Mouse (Mus musculus) gastrocnemius, adult 2 months (tissue): ENCODE results near the gene Fitm1. TPM values are rescaled to one million over a fixed set of nuclear protein-coding genes. Genes with fewer than 3 reads are reported as not detected.

Experiments used
- DNase-seq: peaks from one replicate; pipeline ENCODE4 v3.0.0; 2022
- H3K27ac ChIP-seq: fragments of 200-600 bp; 2 replicates; pipeline ENCODE4 v1.8.1; 2022; ENCODE audit warnings: mild to moderate bottlenecking
- H3K4me3 ChIP-seq: fragments of 200-600 bp; 2 replicates; pipeline ENCODE4 v1.8.1; 2022; ENCODE audit warnings: mild to moderate bottlenecking, moderate library complexity
- CTCF ChIP-seq: fragments of 200-600 bp; IDR thresholded peaks from 2 replicates; pipeline ENCODE4 v1.8.1; 2022; ENCODE audit warnings: antibody characterized with exemption, mild to moderate bottlenecking, moderate library complexity
- intact Hi-C: fragments of 180-260 bp; cut with DNase I; formaldehyde crosslinking; loops from one replicate; pipeline ENCODE4 v1.15.1; 2025
- total RNA-seq, 2 experiments: library from RNA; stranded (reverse); gene quantifications; 2 replicates each; pipeline ENCODE4 v1.2.3; 2021

Gene Fitm1
- total RNA-seq, 2 experiments from 2014 or later: 282 to 334 TPM

DNA sequence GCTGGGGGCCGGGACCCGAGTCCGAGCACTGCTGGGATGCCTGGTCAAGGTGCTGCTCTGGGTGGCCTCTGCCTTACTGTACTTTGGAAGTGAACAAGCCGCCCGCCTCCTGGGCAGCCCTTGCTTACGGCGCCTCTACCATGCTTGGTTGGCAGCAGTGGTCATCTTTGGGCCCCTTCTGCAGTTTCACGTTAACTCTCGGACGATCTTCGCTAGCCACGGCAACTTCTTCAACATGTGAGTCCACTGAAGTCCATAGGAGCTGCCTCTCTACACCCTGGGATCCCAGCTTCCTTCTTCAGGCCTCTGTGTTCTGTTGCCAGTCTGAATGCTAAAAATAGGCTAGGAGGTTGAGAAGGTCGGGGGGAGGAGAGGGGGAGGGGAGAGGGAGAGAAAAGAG is 294 bp downstream of the Fitm1 start:
- H3K27ac ChIP-seq: peak overlapping the region; percentile 99
- H3K4me3 ChIP-seq: peak overlapping the region; percentile 78
- peak; percentile 61 for DNase-seq
- TF ChIP-seq CTCF: no peak
- intact Hi-C loops: loop anchor here (1.0 to 2.0 kb wide), 2 partner anchors 15 to 16 kb away; partner anchors contain the start of genes A730061H03Rik, Dcaf11, Psme2 and Rnf31

DNA sequence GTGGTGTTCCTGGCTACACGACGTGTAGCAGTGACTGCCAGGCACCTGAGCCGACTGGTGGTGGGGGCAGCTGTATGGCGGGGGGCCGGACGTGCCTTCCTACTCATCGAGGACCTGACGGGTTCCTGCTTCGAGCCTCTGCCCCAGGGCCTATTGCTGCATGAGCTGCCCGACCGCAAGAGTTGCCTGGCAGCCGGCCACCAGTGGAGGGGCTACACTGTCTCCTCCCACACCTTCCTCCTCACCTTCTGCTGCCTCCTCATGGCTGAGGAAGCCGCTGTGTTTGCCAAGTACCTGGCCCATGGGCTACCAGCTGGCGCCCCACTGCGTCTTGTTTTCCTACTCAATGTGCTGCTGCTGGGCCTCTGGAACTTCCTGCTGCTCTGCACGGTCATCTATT is 959 bp downstream of the Fitm1 start:
- DNase-seq: peak; percentile 74
- intact Hi-C loops: no loop called here
- TF ChIP-seq CTCF: no peak
- Histone ChIP-seq H3K4me3 (peak overlapping the region; percentile 78), H3K27ac (peak overlapping the region; percentile 99)

- no peak for TF ChIP-seq CTCF
- peak within 1 kb of the TSS; percentile 90 for H3K4me3 ChIP-seq
- peak; percentile 86 for DNase-seq
- intact Hi-C loops: no loop called here
- H3K27ac ChIP-seq: peak within 1 kb of the TSS; percentile 99
These were observed 2.7 kb downstream of the Fitm1 start, which contains the start of gene Psme1 for GRCm38 (mm10) chr14:55577871-55578667. TSS of gene Psme1 (plus strand) at chr14:55578123.

GRCm38 (mm10) chr14:55578668-55579269 is 3.4 kb downstream of the Fitm1 start:
- intact Hi-C loops: no loop called here
- TF ChIP-seq CTCF: no peak
- H3K27ac ChIP-seq: peak overlapping the region; percentile 97
- DNase-seq: peak; percentile 84
- peak overlapping the region; percentile 90 for H3K4me3 ChIP-seq

GRCm38 (mm10) chr14:55579511-55580496 is 4.4 kb downstream of the Fitm1 start:
- intact Hi-C loops: no loop called here
- Histone ChIP-seq H3K27ac (peak overlapping the region; percentile 97; the same call in 1 of the 2 replicates), H3K4me3 (no peak overlapping the region)
- DNase-seq: no peak
- TF ChIP-seq CTCF: no peak

- no peak overlapping the region for H3K4me3 ChIP-seq
- H3K27ac ChIP-seq: no peak overlapping the region
- intact Hi-C loops: no loop called here
- TF ChIP-seq CTCF: no peak
- no peak for DNase-seq
These were observed 5.3 kb downstream of the Fitm1 start for GRCm38 (mm10) chr14:55580731-55581130.

DNA sequence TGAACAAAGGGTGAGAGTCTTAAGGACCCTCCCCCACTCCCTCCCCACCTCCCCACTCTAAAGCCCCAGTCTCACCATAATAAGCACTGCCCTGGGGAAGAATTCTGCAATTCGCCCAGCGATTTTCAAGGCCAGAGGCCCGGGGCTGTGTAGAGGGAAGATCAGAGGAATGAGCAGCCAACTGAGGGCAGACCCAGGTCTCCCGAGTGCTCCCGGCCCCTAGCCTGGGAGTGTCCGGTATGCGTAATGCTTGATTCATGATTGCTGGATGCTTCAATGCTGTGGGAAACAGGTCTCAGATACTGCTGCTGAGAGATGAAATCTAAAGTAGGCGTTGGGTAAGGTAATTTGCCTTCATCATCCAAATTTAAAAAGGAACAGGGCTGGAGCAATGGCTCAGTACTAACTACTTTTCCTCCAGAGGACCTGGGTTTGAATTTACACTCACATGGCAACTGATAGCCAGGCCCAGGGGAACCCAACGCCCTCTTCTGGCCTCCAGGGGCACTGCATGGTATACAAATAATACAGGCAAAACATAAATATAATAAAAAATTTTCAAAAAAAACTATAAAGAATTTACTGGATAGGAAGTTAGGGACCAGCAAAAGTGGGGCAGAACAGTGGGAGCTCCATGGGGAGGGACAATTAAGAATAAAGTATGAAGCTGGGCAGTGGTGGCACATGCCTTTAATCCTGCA is 6.7 kb downstream of the Fitm1 start:
- H3K4me3 ChIP-seq: no peak overlapping the region
- no peak for DNase-seq
- peak overlapping the region; percentile 16; the same call in 1 of the 2 replicates for H3K27ac ChIP-seq
- intact Hi-C loops: no loop called here
- peak; percentile 60 for TF ChIP-seq CTCF

- peak overlapping the region; percentile 90 for H3K27ac ChIP-seq
- no peak for DNase-seq
- peak overlapping the region; percentile 92 for H3K4me3 ChIP-seq
- intact Hi-C loops: no loop called here
- no peak for TF ChIP-seq CTCF
These were observed 8.9 kb downstream of the Fitm1 start for GRCm38 (mm10) chr14:55584303-55584701.

- H3K27ac ChIP-seq: peak within 1 kb of the TSS; percentile 90
These were observed 9.5 kb downstream of the Fitm1 start, which contains the start of gene Emc9 for GRCm38 (mm10) chr14:55584702-55585565. TSS of gene Emc9 (minus strand) at chr14:55585302.

GRCm38 (mm10) chr14:55585566-55585960 is 10.1 kb downstream of the Fitm1 start:
- intact Hi-C loops: no loop called here
- DNase-seq: no peak
- peak overlapping the region; percentile 92 for H3K4me3 ChIP-seq
- H3K27ac ChIP-seq: peak overlapping the region; percentile 90
- no peak for TF ChIP-seq CTCF

More at GRCm38 (mm10) chr14:55584702-55585565, 9.5 kb downstream of the Fitm1 start, which contains the start of gene Emc9:
- peak; percentile 92 for DNase-seq
- peak within 1 kb of the TSS; percentile 92 for H3K4me3 ChIP-seq
- no peak for TF ChIP-seq CTCF
- intact Hi-C loops: no loop called here

GRCm38 (mm10) chr14:55586149-55586548 is 10.7 kb downstream of the Fitm1 start:
- no peak for TF ChIP-seq CTCF
- intact Hi-C loops: no loop called here
- DNase-seq: no peak
- H3K27ac ChIP-seq: peak overlapping the region; percentile 90
- H3K4me3 ChIP-seq: no peak overlapping the region
